Mouse (Mus musculus): ENCODE measurements around the gene Kat8. TPM values are rescaled to one million over a fixed set of nuclear protein-coding genes. Genes with fewer than 3 reads are reported as not detected.
A peak's percentile ranks its signal among the peaks of the same experiment; 100 is the strongest.
"Not testable (repeated sequence)": the region's sequence is repeated elsewhere in the genome, so short reads cannot be mapped to it uniquely, and the experiment has no call there.

Gene Kat8
- polyA plus RNA-seq, 1 experiment from 2014 or later: 37.8 TPM

- H3K27ac ChIP-seq: no peak overlapping the region
- H3K4me2 ChIP-seq: no peak overlapping the region
- H3K9me3 ChIP-seq: no peaks in the 10 kb centered on the region
- H3K4me3 ChIP-seq: no peak overlapping the region
- H3K9ac ChIP-seq: no peak overlapping the region
- WGBS: 87% methylated on average over 12 of the region's 12 CpGs
- H3K36me3 ChIP-seq: peaks cover 71% of the 10 kb centered on the region
- no peaks in the 10 kb centered on the region for H3K27me3 ChIP-seq
- H3K4me1 ChIP-seq: peaks cover 28% of the 10 kb centered on the region
- no peak for ATAC-seq (ENCODE audit: insufficient number of reproducible peaks, low FRiP score, low TSS enrichment, low read depth)
These were observed 31.9 kb upstream of the Kat8 start for GRCm38 (mm10) chr7:127880431-127880830.

DNA sequence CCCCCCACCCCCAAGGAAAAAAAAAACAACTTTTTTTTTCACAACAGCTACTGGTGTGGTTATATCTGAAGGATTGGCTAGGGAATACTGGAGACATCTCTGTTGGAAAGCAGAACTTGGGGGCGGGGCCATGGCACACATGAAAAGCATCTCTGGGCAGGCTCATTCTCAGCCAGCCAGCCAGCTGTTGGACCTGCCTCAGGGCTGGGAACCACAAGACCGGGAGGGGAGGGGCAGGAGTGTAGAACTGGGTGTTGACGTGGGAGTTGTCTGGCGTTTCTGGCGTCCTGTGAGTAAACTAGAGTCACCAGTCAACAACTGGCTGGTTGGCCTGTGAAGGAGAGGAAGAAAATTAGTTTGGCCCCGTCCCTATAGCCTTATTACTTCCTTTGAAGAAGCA, 26.4 kb upstream of the Kat8 start:
- H3K27ac ChIP-seq: no peak overlapping the region
- no peak for ATAC-seq (ENCODE audit: insufficient number of reproducible peaks, low FRiP score, low TSS enrichment, low read depth)

GRCm38 (mm10) chr7:127886551-127886950, 25.8 kb upstream of the Kat8 start:
- peaks cover 36% of the 10 kb centered on the region for H3K4me1 ChIP-seq
- H3K36me3 ChIP-seq: peaks cover 97% of the 10 kb centered on the region
- WGBS: 85% methylated on average over 6 of the region's 6 CpGs
- no peak for ATAC-seq (ENCODE audit: insufficient number of reproducible peaks, low FRiP score, low TSS enrichment, low read depth)
- no peak overlapping the region for H3K4me3 ChIP-seq
- no peak overlapping the region for H3K9ac ChIP-seq
- no peaks in the 10 kb centered on the region for H3K27me3 ChIP-seq
- no peak overlapping the region for H3K4me2 ChIP-seq
- no peak overlapping the region for H3K27ac ChIP-seq
- H3K9me3 ChIP-seq: no peaks in the 10 kb centered on the region

More for the DNA sequence above, 26.4 kb upstream of the Kat8 start:
- Histone ChIP-seq H3K4me2 (no peak overlapping the region), H3K27me3 (no peaks in the 10 kb centered on the region), H3K4me3 (no peak overlapping the region), H3K4me1 (peaks cover 36% of the 10 kb centered on the region), H3K9me3 (no peaks in the 10 kb centered on the region), H3K36me3 (peaks cover 97% of the 10 kb centered on the region), H3K9ac (no peak overlapping the region)
- 53% methylated on average over 6 of the region's 6 CpGs for WGBS

- peaks cover 97% of the 10 kb centered on the region for H3K36me3 ChIP-seq
- H3K9ac ChIP-seq: no peak overlapping the region
- H3K4me1 ChIP-seq: peaks cover 36% of the 10 kb centered on the region
- H3K4me2 ChIP-seq: no peak overlapping the region
- no peak overlapping the region for H3K4me3 ChIP-seq
- no peak overlapping the region for H3K27ac ChIP-seq
- 85% methylated on average over 8 of the region's 8 CpGs for WGBS
- no peak for ATAC-seq (ENCODE audit: insufficient number of reproducible peaks, low FRiP score, low TSS enrichment, low read depth)
- H3K9me3 ChIP-seq: no peaks in the 10 kb centered on the region
- no peaks in the 10 kb centered on the region for H3K27me3 ChIP-seq
These were observed 25.1 kb upstream of the Kat8 start for GRCm38 (mm10) chr7:127887191-127887590.

- Histone ChIP-seq H3K27ac (no peak overlapping the region), H3K4me2 (no peak overlapping the region), H3K36me3 (peaks cover 97% of the 10 kb centered on the region), H3K27me3 (no peaks in the 10 kb centered on the region), H3K9ac (no peak overlapping the region), H3K9me3 (no peaks in the 10 kb centered on the region), H3K4me1 (peaks cover 36% of the 10 kb centered on the region), H3K4me3 (no peak overlapping the region)
- WGBS: 66% methylated on average over 3 of the region's 3 CpGs
- ATAC-seq (ENCODE audit: insufficient number of reproducible peaks, low FRiP score, low TSS enrichment, low read depth): no peak
These were observed 24.5 kb upstream of the Kat8 start for GRCm38 (mm10) chr7:127887781-127888180.

- peaks cover 28% of the 10 kb centered on the region for H3K4me1 ChIP-seq
- H3K27ac ChIP-seq: no peak overlapping the region
- H3K9ac ChIP-seq: no peak overlapping the region
- H3K27me3 ChIP-seq: no peaks in the 10 kb centered on the region
- peaks cover 91% of the 10 kb centered on the region for H3K36me3 ChIP-seq
- WGBS: 62% methylated on average over 3 of the region's 3 CpGs
- no peaks in the 10 kb centered on the region for H3K9me3 ChIP-seq
- no peak overlapping the region for H3K4me3 ChIP-seq
- no peak for ATAC-seq (ENCODE audit: insufficient number of reproducible peaks, low FRiP score, low TSS enrichment, low read depth)
- H3K4me2 ChIP-seq: no peak overlapping the region
These were observed 23.5 kb upstream of the Kat8 start for GRCm38 (mm10) chr7:127888821-127889220.

DNA sequence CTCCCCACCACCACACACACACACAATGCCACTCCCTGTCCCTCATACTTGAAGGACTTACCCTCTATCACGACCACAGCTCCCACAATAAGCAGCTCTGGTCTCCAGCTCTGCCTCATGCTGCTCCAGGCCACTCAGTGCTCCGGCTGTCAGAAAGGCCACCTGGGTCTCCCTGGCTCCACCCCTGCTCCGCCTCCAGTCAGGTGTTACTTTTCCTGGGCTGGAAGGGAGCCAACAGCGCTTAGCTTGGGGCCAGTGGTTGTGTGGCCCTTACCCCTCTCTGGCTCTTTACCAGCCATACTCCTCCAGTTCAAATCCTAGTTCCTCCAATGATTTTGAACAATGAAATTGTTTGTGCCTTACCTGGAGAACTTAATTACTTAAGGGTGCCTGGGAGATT, 21.5 kb upstream of the Kat8 start, which contains the start of gene Prss53:
Gene Prss53 (minus strand): TSS at position 173 of the 400 bp plus-strand sequence.
- ATAC-seq (ENCODE audit: insufficient number of reproducible peaks, low FRiP score, low TSS enrichment, low read depth): no peak
- Histone ChIP-seq H3K4me3 (no peak within 1 kb of the TSS), H3K9me3 (no peaks in the 10 kb centered on the region), H3K9ac (no peak within 1 kb of the TSS), H3K4me1 (peaks cover 26% of the 10 kb centered on the region), H3K27ac (peak within 1 kb of the TSS; percentile 3; the same call in 1 of the 2 replicates), H3K36me3 (peaks cover 72% of the 10 kb centered on the region), H3K27me3 (no peaks in the 10 kb centered on the region), H3K4me2 (no peak within 1 kb of the TSS)
- 20% methylated on average over 4 of the region's 4 CpGs for WGBS

DNA sequence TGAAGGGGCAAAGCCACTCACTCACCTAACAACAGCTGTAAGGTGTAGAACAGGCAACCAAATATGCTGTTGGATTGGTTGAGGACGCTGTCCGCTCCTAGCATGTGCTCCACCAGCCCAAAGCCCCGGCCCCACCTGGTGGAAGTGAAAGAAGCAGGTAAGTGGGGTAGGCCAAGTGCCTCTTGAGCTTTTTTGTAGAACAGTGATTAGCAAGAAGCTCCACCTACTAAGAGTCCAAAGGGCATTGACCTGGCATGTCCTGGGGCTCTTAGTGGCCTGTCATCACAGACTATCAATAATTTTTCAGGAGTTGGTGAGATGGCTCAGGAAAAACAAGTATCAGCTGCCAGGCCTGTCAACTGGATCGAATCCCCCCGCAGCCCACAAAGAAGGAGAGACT, 17.8 kb upstream of the Kat8 start:
- Histone ChIP-seq H3K4me2 (peak overlapping the region; percentile 79), H3K27ac (peak overlapping the region; percentile 90; the same call in 1 of the 2 replicates), H3K36me3 (peaks cover 37% of the 10 kb centered on the region), H3K4me3 (peak overlapping the region; percentile 74), H3K9ac (no peak overlapping the region), H3K4me1 (peaks cover 19% of the 10 kb centered on the region), H3K27me3 (no peaks in the 10 kb centered on the region), H3K9me3 (no peaks in the 10 kb centered on the region)
- 66% methylated on average over 5 of the region's 5 CpGs for WGBS
- no peak for ATAC-seq (ENCODE audit: insufficient number of reproducible peaks, low FRiP score, low TSS enrichment, low read depth)

DNA sequence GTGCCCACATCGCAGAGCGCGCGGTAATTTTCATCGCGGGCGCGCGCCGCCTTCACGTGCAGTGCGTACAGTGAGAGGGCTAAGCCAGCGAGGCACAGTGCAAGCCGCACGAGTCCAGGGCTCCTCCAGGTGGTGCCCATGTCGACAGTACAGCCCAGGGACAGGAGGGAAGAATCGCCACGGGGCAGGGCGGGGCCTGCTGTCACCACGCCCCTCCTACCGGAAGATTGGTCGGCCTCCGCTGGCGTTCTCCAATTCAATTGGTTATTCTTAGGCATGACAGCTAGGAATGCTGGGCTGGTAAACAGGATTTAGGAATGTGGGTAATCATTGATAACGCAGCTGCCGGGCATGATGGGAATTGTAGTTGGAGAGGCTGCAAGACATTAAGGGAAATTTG, 16.9 kb upstream of the Kat8 start, which contains the start of the genes Gm21974 and Vkorc1:
Gene Gm21974 (minus strand): TSS at position 13 of the 400 bp plus-strand sequence.
Gene Vkorc1 (minus strand): TSS at position 176 of the 400 bp plus-strand sequence.
- under 1% methylated on average over 26 of the region's 26 CpGs for WGBS

DNA sequence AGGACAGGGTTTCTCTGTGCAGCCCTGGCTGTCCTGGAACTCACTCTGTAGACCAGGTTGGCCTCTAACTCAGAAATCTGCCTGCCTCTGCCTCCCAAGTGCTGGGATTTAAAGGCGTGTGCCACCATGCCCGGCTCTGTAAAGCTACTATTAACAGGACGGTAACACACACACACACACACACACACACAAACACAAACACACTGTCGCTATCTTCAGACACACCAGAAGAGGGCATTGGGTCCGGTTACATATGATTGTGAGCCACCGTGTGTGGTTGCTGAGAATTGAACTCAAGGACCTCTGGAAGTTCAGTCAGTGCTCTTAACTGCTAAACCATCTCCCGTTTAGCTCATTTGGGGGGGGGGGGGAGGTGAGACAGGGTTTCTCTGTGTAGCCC, 16.4 kb upstream of the Kat8 start:
- ATAC-seq (ENCODE audit: insufficient number of reproducible peaks, low FRiP score, low TSS enrichment, low read depth); H3K4me1 ChIP-seq; H3K9ac ChIP-seq; H3K27me3 ChIP-seq; H3K9me3 ChIP-seq: not testable (repeated sequence)
- peak overlapping the region; percentile 47; the same call in 1 of the 2 replicates for H3K27ac ChIP-seq
- WGBS: 76% methylated on average over 7 of the region's 7 CpGs
- peak overlapping the region; percentile 79 for H3K4me2 ChIP-seq
- H3K36me3 ChIP-seq: peaks cover 24% of the 10 kb centered on the region
- peak overlapping the region; percentile 74 for H3K4me3 ChIP-seq

More for the DNA sequence above, 16.9 kb upstream of the Kat8 start, which contains the start of the genes Gm21974 and Vkorc1:
- H3K9ac ChIP-seq: peak within 1 kb of the TSS; percentile 74
- no peaks in the 10 kb centered on the region for H3K27me3 ChIP-seq
- ATAC-seq (ENCODE audit: insufficient number of reproducible peaks, low FRiP score, low TSS enrichment, low read depth): peak; percentile 94
- H3K9me3 ChIP-seq: no peaks in the 10 kb centered on the region
- peaks cover 28% of the 10 kb centered on the region for H3K36me3 ChIP-seq
- H3K4me3 ChIP-seq: peak within 1 kb of the TSS; percentile 74
- peak within 1 kb of the TSS; percentile 79 for H3K4me2 ChIP-seq
- peak within 1 kb of the TSS; percentile 90 for H3K27ac ChIP-seq
- peaks cover 13% of the 10 kb centered on the region for H3K4me1 ChIP-seq

- no peak overlapping the region for H3K4me3 ChIP-seq
- no peak for ATAC-seq (ENCODE audit: insufficient number of reproducible peaks, low FRiP score, low TSS enrichment, low read depth)
- H3K4me1 ChIP-seq: peaks cover 10% of the 10 kb centered on the region
- H3K4me2 ChIP-seq: no peak overlapping the region
- no peak overlapping the region for H3K27ac ChIP-seq
- 60% methylated on average over 13 of the region's 13 CpGs for WGBS
- no peak overlapping the region for H3K9ac ChIP-seq
- peaks cover 19% of the 10 kb centered on the region for H3K36me3 ChIP-seq
- H3K27me3 ChIP-seq: no peaks in the 10 kb centered on the region
- H3K9me3 ChIP-seq: no peaks in the 10 kb centered on the region
These were observed 15.9 kb upstream of the Kat8 start for GRCm38 (mm10) chr7:127896384-127896783.

DNA sequence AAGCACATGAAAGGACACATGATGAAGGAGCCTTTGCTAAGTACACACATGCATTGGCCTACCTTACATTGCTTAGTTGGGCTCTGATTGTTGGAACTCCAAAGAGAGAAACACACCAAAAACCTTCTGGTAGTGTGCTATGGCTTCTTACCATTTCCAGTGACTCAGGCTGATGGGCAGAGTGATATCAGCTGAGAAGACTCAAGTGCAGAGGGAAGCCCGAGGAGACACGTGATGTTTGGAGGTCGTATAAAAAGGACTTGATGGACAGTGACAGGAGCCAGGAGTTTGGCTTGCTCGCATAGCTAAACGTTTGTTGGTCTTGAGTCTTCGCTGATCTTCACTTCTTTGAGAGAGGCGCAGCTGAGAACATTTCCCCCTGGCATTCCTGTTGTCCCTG, 14.8 kb upstream of the Kat8 start:
- WGBS: 84% methylated on average over 7 of the region's 7 CpGs
- no peaks in the 10 kb centered on the region for H3K27me3 ChIP-seq
- H3K9me3 ChIP-seq: no peaks in the 10 kb centered on the region
- H3K4me2 ChIP-seq: no peak overlapping the region
- no peak overlapping the region for H3K9ac ChIP-seq
- no peak overlapping the region for H3K27ac ChIP-seq
- no peak overlapping the region for H3K4me3 ChIP-seq
- H3K36me3 ChIP-seq: peaks cover 7% of the 10 kb centered on the region
- no peak for ATAC-seq (ENCODE audit: insufficient number of reproducible peaks, low FRiP score, low TSS enrichment, low read depth)
- H3K4me1 ChIP-seq: peaks cover 10% of the 10 kb centered on the region

Measured in limb, embryonic 15.5 days (tissue).